Mouse (Mus musculus) CD4-positive, CD25-positive, alpha-beta regulatory T cell, adult 4 months (primary cell): Measurements from ENCODE around the gene Selenok. TPM values are rescaled to one million over a fixed set of nuclear protein-coding genes. Genes with fewer than 3 reads are reported as not detected.

ENCODE experiments used
- ATAC-seq: one replicate; pipeline ENCODE4 v1.8.0; 2017
- polyA plus RNA-seq, 2 experiments: library from polyadenylated mRNA; unstranded; fragments of 100-300 nt; shearing (Covaris generic); gene quantifications; one replicate each; pipeline ENCODE4 v1.2.1; 2017

Gene Selenok
- 100 to 1,000 TPM; 332 to 374 TPM for polyA plus RNA-seq

DNA sequence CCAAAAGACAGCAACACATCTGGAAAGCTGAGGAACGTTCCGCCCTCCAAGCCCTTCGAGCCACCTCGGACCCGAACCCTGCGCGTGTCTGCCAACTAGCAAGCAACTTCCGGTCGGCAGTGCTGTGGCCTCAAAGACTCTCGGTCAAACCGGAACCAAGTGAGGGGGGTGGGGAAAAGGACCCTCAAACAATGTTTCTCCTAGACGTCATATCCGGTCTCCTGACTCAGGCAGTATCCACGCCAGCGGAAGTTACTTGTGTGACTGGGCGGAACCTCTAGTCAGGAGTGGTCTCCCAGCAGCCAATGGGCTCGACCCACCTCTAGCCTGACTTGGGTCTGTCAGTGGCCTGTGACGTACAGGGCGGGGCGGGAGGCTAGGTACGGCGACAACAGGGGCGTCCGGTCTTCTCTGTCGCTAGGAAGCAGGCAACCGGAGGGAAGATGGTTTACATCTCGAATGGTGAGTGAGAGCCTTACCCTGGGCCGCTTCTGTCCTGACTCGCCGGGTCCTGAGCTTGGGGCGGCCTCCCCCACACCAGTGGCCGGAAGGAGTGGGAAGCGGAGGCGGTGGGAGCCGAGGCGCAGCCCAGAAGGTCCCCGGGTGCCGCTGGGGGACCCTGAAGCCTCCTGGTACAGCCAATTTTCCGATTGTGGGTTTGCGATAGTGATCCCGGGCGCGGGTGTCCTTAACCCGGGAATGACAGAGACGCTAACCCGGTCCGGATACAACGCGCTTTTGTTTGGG, at the start of gene Selenok:
Gene Selenok (plus strand): TSS at position 234 of the 747 bp plus-strand sequence.
- peak; percentile 99 for ATAC-seq

DNA sequence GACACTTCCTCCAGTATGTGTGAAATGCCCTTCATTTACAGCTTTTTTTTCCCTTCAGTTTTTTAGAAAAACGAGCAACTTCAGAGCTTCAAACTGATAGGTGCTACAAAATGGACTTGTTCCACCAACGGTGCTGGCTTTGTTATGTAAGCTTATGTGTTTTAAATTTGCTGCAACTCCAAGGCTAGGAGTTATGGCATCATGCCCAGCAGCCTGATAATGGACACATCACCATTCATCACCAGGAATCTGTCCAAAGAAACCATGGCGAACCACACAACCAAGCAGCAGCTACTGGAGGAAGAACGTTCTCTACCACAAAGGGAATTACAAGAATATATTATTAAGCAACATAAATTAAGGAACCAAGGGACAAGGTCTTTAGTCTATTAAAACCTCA, 39.1 kb upstream of the Selenok start:
- ATAC-seq: no peak

DNA sequence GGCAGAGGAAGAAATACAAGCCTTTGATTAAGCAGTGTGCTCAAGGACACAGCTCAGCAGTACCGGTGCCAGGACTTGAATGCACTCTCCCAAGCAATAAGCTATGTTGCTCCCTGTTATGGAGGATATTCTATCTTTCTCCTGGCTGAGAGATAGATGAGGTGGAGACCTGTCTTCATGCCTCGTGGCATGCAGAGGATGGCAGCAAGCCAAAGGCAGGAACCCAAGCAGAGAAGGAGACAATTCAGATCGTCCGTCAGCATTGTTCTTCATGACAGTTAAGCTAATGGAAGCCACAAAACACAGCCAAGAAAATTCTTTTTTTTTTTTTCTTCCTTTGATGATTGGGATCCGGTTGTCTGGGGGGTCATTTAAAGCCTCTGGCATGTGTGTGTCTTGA, 32.6 kb upstream of the Selenok start:
- no peak for ATAC-seq

DNA sequence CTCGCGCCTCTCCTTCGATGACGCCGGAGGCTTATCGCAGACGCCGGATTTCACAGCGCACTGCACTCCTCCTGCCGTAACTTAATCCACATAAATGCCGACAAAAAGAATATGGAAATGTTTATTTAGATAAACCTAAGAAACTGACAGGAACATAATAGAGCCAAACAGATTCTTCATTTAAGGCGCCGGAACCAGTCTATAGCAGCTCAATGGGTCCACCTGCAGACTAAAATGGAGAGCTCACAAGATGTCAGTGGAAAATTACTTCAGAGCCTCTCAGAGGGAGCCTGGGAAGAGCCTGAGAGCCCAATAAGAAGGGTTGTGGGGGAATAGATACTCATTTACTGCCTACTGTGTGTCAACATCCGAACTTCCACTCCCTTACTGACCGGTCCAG, 30.6 kb upstream of the Selenok start:
- ATAC-seq: no peak

DNA sequence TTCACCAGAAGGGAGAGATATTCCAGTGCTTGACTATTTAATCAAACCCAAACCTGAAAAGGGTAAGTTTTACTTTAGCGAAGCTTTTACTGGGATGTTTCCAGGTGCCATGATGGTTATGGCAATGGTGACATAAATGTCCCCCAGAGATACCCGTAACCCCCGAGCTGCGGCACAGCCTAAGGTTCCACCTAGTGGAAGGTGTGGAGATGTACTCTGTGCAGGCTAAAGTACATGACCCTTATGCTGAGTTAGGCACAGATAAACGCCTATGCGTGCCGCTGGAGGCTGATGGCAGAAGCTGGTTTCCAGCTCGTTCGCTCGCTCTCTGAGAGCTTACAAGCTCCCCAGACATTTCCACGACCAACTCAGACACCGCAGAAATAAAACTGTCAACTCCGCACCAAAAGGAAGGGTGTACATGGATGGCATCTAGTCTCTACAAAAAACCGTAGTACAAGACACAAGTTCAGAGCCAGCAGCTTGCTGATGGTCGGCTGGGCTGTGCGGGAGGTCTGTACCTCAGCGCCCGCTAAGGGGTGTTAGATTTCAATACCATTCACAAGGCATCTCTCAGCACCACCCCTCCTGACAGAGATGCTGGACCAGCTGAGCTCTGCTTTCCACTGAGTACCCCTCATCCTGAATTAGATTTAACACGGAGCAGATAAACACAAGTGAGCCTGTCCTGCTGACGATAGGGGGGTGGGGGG, 28.4 kb upstream of the Selenok start:
- no peak for ATAC-seq

DNA sequence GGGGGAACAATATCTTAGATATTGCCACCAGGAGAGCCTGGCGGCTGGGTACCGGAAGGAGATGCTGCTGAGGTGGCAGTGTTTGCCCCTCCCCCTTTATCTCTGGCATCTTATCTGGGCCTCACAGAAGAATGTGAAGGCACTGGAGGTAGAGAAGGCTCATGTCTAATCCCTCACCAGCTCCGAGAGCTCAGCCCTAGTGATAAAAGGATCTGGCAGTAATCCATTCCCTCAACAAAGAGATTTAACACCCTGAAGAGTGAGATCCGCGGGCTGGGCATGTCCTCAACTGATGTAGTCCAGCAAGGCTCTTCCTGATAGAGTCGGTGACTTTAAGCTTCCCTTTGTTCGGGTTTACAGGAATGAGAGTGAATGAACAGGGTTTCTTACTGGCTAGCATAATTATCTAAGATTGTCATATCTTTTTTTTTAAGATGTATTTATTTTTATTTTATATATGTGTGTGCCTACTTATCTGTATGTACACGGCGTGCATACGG, 27.7 kb upstream of the Selenok start:
- ATAC-seq: no peak

DNA sequence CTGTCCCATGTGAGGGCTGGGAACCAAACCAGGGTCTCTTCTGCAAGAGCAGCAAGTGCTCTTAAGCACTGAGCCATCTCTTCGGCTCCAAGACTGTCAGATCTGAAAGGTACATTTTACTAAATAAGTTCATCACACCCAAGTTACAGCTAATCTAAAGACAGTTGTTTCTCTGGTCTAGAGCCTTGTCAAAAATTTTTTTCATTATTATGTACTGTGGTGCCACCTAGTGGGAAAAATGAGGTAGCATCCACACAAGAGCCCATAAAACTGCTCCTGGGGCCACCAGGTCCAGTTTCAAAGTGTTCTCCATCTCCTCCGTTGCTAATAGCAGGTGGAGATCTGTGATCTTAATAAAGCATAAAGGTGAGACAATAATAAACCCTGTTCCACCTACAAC, 27.2 kb upstream of the Selenok start:
- ATAC-seq: no peak

DNA sequence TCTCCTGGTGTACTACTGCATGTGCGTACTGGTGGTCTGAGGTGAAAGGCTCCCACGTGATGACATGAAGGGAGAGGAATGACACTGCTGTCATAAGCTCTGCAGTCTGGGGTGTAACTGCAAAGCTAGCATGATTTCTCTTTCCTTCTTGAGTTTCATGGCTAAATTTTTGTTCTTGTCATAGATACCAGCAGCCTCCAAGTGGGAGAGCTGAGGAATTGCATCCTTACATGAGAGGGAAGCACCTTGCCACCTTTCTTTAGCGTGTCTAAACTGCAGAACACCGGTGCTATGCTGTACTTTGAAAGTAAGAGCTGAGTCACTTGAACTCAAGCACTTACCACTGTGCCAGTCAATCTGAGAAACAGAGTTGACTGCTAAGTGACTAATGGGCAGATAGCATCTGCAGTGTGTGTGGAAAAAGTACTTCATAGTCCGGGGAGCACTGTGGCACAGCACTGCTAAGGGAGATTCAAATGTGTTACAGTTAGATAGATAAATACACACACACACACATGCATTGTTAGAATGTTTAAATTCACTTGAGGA, 21.3 kb upstream of the Selenok start:
- ATAC-seq: peak; percentile 80

DNA sequence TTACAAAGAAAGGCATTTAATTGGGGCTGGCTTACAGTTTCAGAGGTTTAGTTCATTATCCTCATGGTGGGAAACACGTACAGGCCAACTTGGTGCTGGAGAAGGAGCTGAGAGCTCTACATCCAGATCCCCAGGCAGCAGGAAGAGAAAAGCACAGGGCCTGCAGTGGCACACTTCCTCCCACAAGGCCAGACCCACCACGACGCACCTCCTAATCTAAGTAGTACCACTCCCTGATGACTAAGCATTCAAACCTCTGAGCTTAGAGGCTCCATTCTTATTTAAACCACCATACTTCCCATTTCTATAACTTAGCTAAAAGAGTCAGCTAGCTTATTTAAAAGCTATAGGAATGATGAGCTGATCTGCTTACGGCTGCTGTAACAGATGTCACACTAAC, 17.3 kb upstream of the Selenok start:
- no peak for ATAC-seq

DNA sequence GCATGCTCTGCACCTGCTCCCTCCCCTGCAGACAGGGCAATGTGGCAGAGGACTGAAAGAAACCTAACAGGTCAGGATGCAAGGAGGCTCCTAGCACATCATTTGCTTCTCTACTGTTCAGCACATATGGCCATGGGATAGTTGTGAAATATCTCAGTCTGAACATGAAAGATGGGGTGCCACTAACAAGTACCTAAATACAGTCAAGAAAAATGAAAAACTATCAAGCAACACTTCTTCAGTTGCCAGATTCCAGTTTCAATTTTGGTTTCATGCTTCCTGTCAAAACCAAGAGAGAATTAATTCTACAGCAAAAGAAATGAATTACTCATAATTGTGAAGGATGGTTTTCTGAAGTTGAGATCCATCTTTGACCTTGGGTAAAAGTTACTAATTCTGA, 10.7 kb upstream of the Selenok start:
- ATAC-seq: peak; percentile 20

DNA sequence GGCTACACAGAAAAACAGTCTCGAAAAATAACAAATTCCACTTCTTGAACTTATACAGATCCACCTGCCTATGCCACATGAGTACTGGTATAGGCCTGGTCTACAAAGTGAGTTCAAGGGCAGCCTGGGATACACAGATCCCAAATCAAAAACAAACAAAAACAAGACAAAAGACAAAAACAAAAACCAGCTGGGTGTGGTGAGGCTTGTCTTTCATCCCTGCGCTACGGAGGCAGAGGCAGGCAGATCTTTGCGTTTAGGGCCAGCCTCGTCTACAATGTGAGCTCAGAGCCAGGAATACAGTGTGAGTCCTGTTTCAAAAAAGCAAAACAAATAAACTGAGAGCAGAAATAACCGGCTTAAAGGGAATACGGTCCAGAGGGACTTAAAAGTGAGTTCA, 497 bp upstream of the Selenok start:
- ATAC-seq: no peak

DNA sequence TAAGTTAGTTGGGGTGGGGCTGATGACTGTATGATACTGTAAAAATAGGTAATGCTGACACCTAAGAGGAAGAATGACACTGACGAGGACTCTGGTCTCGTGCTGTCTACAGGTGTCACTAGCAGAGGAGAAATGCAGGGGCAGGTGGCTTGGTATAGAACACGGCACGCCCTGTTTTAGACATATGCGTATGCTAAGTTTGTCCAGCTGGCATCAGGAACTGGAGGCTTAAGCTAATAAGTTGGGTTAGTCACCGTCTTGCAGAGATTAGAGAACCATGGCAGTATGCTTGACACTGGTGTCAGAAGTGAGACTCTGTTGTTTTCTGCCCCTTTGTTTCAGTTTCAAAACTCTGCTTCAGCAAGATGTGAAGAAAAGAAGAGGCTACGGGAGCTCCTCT, 3.3 kb downstream of the Selenok start:
- ATAC-seq: no peak

DNA sequence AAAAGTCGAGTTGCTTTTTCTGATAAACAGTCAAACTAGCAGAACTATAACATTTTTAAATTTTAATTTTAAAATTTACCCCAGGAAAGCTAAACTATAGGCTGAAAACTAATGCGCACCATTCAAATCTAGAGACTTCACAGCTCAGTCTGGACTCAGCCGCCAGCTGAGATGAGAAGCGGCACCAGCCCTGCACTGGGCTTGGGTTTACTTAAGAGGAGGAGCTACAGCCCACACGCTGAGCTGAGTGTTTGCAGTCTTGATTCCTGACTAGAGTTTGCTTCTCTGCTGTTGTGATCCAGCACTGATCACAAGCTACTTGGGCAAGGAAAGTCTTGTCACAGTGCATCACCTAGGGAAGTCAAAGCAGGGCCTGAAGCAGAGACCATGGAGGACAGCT, 3.9 kb downstream of the Selenok start:
- no peak for ATAC-seq

DNA sequence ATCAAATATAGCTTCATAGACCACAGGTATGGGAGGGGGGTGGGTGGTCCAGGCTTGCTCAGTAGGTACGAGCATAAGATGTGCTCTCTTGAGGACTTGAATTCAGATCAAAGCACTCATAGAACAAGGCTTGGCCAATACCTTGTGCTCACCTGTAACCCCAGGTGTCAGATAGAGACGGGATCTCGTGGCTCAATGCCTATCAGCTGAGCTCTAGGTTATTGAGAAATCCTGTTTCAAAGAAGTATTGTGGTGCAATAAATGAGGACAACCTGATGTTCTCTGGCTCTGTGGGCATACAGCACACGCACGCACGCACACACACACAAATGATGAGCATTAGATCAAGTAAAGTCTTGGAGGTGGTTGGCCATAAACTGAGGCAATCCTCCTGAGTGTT, 8.8 kb downstream of the Selenok start:
- ATAC-seq: no peak

DNA sequence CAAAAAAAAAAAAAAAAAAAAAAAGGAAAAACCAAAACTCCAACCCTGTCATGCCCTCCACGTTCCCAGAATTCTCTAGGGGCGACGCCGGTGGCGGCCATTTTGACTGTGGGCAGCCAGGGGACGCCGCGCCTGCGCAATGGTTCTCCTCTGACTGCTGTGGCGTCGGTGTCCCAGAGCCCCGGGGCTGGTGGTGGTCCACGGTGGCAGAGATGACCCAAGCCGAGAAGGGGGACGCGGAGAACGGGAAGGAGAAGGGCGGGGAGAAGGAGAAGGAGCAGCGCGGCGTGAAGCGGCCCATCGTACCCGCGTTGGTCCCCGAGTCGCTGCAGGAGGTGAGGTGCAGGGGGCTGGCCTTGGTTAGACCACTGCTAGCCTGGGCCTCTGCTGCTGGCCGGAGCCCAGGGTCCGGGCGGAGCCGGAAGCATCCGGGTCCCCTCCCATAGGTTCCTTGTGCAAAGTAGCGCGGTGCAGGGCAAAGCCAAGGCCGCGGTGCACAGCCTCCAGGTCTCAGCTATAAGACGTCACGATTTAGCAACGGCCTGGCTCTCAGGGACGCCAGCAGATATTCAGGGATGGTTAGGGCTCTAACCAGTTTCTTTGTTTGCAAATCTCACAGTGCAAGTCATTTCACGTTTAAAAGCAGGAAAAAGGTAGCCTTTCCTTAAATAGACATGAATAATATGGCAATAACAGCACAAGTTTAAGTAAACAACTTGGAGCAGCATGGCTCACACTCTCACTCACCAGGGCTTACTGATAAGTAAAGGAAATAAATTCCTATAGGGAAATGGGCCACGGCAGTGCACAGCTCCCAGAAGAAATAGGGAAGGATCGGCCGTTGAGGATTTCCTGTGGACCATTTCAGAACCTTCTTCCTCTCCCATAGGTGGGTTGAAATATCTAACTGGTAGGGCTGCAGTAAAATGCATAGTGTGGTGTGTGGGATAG, 10.4 kb downstream of the Selenok start, which contains the start of gene Actr8:
Gene Actr8 (plus strand): TSS at position 84 of the 951 bp plus-strand sequence.
- peak; percentile 76 for ATAC-seq

DNA sequence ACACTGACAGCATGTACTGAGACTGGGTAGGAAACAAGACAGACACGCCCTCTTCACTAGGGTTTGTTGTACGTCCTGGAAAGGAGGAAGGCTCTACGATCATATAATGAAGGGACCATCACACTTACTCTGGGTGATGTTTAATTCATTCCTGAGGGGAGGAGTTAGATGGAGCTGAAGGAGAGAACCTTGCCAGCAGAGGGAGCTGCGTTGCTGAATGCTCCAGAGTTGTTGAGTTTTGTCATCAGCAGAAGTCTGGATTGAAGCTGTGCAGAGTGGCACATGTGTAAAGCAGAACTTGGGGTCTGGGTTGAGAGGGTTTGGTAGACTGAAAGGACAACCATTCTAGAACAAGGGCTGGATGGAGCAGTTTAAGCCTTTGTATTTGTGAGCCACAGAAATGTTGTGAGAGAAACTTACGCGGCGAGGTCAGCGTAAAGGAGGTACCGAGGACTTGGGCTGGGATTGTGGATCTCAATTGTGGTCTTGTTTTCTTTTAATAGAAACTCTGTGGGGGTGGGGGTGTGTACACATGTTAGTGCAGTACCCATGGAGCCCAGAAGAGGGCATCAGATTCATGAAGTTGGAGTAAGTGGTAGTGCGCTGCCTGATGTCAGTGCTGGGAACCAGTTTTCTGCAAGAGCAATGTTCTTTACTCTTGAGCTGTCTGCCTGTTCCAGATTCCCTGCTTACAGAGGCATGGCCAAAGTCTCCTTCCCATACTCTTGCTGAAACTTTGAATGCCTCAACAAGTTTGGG, 12.5 kb downstream of the Selenok start:
- ATAC-seq: peak; percentile 35

DNA sequence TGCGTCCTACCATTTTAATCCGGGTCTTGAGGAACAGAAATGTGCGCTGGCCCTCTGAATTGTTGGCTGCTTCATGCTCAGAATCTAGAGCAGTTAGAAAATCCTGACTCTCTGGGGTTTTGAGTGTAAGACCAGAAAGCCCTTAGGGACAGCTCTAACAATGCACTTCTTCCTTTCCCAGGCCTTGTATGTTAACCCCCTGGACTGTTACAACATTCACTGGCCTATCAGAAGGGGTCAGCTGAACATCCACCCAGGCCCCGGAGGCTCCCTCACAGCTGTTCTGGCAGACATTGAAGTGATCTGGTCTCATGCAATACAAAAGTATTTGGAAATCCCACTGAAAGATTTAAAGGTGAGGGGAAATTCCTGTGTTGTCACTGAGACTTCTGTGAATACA, 18.0 kb downstream of the Selenok start:
- no peak for ATAC-seq

DNA sequence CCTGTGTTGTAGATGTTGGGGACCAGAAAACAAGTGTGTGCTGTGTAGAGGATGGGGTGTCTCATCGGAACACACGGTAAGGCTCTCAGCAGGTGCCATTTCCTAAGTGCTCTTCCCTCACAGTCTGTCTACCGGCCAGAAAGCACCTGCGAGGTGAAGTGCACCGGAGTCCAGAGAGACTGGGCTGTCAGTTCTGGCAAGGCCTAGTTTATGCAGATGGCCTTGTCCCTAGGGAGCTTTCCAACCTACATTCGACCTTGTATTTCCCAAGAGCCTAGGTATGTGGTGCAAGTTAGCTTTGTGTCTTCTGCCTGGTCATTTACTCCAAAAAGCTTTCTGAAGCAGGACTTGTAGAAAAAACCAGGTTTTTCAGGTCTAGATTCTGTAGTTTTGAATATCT, 19.2 kb downstream of the Selenok start:
- no peak for ATAC-seq

DNA sequence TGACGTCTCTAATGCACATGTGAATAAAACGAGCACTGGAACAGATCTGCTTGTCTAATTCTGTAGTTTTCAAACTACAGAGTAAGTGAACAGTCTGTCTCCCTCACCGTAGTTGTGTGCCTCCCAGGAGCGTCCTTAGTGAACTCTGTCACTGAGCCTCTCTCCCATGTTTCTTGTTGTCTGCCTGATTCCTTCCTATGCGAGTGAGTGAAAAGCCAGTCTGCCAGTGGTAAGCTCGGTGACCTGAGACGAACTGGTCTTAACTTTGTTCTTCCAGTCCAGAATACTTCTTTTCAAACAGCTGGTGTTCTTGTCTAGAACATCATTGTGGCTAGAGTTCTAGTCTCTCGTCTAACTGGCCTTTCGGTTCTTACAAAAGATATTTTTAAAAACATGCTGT, 19.6 kb downstream of the Selenok start:
- ATAC-seq: no peak

DNA sequence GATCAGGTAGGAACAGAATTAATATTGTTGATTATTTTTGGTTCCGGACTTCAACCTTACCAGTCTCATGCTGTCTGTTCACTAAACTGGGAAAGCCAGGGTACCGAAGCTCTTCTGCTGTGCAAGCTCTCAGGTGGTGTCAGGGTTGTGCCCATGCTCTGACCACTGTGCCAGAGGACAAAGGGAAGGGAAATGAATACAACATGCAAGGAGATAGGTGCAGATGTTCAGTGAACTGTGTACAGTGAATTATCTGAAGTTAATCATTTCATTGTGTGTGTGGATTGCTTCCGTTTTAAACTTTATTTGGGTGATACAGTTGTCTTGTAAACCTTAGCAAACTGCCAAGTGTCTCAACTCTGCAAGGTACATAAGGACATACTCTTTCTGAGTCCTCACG, 20.2 kb downstream of the Selenok start:
- ATAC-seq: no peak

DNA sequence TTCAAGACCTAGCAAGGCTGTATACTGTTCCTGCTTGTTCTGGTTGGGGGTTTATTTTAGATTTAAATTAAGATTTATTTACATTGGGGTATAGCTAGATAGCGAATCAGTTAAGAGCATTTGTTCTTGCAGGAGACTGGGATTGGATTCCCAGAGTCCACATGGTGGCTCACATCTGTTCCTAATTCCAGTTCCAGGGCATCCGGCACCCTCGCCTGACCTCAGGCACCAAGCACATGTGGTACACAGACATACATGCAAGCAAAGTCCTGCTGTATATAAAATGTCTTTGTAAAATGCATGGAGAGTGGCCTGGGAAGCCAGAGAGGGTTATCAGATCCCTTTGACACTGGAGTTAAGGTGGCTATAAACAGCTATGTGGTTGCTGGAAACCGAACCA, 26.9 kb downstream of the Selenok start:
- no peak for ATAC-seq
